Mouse (Mus musculus): ENCODE measurements around the gene Atg10.
A peak's percentile ranks its signal among the peaks of the same experiment; 100 is the strongest.
"Not testable (repeated sequence)": the region's sequence is repeated elsewhere in the genome, so short reads cannot be mapped to it uniquely, and the experiment has no call there.

The Atg10 gene

DNA sequence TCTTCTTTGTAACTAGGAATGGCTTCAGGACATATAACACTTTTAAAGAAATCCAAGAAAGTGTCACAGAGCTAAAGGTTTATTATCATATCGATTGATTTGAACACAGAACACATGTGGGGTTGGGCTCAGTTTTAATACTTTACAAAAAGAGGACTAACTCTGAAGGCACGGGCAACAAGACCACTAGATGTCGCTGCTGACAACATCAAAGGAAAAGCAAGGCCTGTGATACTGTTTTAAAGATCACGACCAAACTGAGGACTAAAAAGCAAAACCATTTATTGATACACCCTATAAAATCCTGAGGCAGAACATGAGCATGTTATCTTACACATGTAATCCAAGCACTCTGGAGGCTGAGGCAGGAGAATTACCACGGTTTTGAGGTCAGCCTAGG lies 293.9 kb downstream of the Atg10 start:
- DNase-seq, result peak; percentile 87

DNA sequence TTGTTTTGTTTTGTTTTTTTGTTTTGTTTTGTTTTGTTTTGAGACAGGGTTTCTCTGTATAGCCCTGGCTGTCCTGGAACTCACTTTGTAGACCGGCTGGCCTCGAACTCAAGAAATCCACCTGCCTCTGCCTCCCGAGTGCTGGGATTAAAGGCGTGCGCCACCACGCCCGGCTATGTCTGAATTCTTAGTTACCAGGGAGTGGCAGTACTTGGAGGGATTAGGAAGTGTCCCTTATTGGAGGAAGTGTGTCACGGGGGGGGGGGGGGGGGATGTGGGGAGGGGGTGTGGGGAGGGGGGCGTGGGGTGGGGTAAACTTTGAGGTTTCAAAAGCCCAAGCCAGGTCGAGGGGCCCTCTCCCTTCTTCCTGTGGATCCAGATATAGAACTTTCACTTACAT lies 295.5 kb downstream of the Atg10 start:
- DNase-seq, result not testable (repeated sequence)

DNA sequence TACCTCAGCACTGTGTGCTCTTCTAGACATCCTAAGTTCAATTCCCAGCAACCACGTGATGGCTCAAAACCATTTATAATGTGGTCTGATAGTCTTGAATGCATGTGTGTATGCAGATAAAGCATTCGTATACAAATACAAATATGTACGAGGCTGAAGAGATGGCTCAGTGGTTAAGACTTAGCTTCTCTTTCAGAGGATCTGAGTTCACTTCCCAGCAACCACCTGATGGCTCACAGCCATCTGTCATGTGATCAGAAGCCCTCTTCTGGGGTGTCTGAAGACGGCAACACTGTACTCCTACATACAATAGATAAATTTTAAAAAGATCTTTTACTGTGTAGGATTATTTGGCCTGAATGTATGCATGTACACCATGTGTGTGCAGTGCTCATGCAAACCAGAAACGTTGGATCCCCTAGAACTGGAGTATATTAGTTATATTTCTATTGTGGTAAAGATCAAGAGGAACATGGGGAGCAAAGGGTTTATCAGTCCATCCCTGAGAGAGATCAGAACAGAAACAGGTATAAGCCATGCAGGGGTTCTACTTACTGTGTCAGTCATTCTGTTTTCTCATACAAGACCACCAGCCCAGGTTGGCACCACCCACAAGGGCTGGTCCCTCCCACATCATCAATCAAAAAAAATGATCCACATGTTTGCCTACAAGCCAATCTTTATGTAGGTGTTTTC lies 296.7 kb downstream of the Atg10 start:
- no peak for DNase-seq

DNA sequence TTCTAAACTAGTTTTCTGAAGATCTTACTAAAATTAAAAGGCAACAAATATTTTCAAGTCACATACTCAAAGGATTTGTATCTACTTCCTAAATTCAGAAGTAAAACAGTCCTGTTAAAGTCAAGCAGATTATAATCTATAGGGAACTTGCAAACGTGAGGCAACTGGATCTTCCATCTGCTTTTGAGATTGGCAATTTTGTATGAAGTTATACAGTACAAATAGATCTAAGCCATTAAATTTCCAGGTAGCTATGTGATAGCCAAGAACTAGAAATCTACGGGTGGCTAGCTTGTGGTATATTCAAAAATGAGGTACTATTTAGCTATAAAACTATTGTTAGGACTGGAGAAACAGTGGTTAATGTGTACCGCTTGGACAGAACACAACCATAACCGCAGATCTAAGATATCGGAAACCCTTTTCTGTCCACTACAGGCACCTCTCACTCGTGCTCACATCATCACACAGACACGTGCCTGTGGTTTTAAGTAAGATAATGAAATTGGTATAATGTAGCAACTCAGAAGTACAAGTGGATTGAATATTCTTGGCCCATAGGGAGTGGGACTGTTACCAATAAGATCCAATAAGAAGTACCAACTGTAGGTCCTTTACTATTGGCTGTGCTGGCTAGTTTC lies 297.5 kb downstream of the Atg10 start:
- no peak for DNase-seq

- DNase-seq, result no peak
Observed at GRCm38 (mm10) chr13:90925191-90925590, 298.6 kb downstream of the Atg10 start.

- no peak for DNase-seq
Observed at GRCm38 (mm10) chr13:90924072-90924471, 299.7 kb downstream of the Atg10 start.

- DNase-seq, result not testable (repeated sequence)
Observed at GRCm38 (mm10) chr13:90923617-90924016, 300.2 kb downstream of the Atg10 start.

GRCm38 (mm10) chr13:90922751-90923612 lies 300.8 kb downstream of the Atg10 start, which contains the start of gene Rps23:
Gene Rps23 (plus strand): TSS chr13:90922958.
- peak; percentile 93 for DNase-seq

DNA sequence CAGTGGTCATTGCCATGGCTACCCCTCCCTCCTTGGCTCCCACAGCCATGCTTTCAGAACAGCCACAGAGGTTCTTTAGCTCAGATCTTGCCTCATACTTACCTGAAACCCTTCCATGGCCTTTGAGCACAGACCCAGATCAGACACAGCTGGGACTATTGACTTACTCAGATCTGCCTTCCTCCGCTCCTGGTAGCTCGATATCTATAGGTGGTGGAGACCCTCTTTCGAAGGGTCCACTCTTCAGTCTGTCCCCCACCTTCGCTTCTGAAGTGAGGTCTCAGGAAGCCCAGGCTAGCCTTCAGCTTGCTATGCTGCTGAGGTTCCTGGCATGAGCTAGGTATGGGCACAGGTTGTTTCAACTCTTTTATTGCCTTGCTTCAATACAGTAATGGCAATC lies 309.0 kb downstream of the Atg10 start:
- DNase-seq, result no peak

DNA sequence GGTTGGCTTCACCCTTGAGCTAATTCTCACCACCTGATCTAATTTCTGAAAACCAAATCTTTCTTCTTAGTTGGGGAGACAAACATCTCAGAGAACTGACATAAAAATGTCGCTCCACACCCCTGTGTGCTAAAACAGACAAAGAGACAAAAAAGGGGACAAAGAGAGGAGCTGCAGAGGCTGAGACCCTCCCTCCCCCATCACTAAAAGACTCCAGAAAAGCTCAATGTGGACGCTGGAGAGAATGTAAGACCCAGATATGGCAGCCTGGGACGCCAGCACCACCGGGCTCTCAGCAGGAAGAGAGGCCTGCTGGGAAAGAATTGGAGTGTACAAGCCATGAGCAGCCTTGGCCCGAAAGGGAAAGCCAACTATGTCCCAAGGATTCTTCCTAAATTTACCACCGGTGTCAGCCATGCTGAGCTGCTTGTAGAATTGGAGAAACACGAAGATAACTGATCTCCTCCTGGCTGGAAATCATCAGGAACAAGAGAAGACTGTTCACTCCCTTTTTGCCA lies 310.0 kb downstream of the Atg10 start:
- no peak for DNase-seq

DNA sequence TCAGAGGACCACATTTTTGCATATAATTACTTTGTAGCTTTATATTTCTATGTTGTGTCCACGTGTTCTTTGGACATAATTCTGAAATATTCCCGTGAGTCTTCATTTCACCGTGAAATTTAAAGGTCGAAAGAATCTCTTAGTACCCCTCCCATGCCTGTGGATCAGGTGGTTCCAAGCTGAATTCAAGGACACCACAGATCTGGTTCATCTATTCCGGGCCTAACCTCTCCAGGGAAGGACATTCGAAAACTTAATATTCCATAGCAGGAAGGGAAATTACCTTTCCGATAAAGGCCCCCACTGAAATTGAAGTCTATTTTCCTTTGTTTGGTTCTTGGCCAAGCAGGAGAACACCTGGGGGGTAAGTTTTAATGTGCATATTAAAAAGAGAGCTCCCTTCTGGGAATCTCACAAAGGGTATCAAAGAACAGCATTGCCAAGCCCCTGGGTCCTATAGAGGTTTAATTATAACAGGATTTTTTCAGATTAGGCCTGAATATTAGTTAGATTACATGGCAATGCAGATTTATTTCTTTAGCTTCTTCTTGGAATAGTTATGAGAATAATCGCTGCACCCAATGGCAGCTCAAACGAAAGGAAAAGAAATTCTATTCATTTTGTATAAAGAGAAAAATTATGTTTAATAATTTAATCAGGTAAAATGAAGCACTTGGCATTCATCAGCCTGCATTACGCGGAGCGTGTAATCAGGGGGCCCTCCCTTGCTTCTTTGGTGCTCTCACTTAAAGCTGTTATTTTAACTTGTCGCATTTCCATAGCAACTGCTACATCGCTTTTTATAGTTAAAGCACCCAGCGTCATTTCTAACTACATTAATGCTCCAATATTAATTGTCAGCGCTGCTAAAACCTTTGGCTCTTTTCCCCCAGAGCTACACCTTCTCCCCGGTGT lies 310.8 kb downstream of the Atg10 start:
- no peak for DNase-seq

- no peak for DNase-seq
Observed at GRCm38 (mm10) chr13:90907376-90907775, 316.4 kb downstream of the Atg10 start.

- no peak for DNase-seq
Observed at GRCm38 (mm10) chr13:90905176-90905575, 318.6 kb downstream of the Atg10 start, which contains the start of gene Atp6ap1l. Gene Atp6ap1l (minus strand): TSS chr13:90905355.

DNA sequence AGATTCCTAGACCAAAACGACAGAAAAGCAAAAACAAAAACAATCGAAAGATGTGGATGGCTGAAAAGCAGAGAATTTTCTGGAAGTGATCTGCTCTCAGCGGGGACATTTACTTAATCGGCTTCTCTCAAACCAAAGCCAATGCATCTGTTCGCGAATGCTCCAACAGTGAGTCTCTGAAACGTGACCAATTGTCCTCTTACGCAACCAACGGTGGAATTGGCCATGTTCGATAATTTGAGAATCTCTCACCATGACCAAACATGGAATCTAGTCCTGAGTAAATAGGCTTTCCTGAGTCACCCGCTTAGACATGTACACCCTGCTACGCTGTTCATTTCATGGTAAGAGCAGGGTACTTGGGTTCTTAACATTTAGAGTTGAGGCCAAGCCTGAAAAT lies 326.9 kb downstream of the Atg10 start:
- no peak for DNase-seq

- peak; percentile 13 for DNase-seq
Observed at GRCm38 (mm10) chr13:90896098-90896497, 327.7 kb downstream of the Atg10 start.

- DNase-seq, result no peak
Observed at GRCm38 (mm10) chr13:90894819-90895218, 328.9 kb downstream of the Atg10 start.

DNA sequence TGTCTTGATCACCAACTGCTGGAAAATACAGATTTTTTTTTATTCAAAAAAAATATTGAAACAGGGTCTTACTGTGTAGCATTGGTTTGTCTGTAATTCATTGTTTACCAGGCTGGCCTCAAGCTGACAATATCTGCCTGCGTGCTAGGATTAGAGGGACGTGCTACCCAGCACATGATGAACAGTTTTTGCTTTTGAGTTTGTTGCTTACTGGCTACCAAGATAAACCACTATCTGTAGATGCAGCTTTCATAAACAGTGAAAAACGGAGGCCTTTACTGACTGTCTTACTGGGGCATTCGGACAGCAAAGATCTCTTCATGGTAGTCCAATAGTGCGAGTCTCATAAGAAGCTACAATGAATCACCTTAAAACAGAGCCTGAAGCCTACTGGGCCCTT lies 333.7 kb downstream of the Atg10 start:
- DNase-seq, result no peak

- peak; percentile 82 for DNase-seq
Observed at GRCm38 (mm10) chr13:90886568-90886983, 337.2 kb downstream of the Atg10 start.

GRCm38 (mm10) chr13:90885856-90886532 lies 337.8 kb downstream of the Atg10 start:
- no peak for DNase-seq
